Mouse (Mus musculus) spleen, adult 2 months (tissue): ENCODE results near the gene Ssh3.

Experiments
- CTCF ChIP-seq: fragments of 200-500 bp; IDR thresholded peaks from 2 replicates; pipeline ENCODE4 v1.5.1; 2011; ENCODE audit warnings: mild to moderate bottlenecking, inconsistent platforms; ENCODE audit not compliant: insufficient read depth, insufficient read length, insufficient replicate concordance; ENCODE audit errors: extremely low read depth
- POLR2A ChIP-seq: fragments of 200-500 bp; IDR thresholded peaks from 2 replicates; pipeline ENCODE4 v1.6.1; 2011; ENCODE audit warnings: low read depth, low read length, inconsistent platforms

DNA sequence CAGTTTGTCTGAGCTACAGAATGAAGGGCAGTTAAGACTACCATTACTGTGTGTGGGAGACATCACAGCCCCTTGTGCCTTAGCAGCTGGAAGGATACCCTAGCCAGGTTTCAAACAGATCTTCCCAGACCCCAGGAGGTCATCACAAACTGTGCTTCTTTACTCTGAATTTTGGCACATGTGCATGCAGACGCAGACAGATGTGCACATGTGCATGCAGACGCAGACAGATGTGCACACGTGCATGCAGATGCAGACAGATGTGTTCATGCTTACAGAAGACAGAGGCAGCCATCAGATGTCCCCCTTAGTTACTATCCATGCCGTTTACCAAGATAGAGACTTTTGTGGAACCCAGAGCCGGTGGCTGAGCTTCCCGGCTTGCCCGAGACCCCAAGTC lies 30.1 kb upstream of the Ssh3 start:
- TF ChIP-seq CTCF (no peak), POLR2A (no peak)
